Mouse (Mus musculus) common myeloid progenitor, adult 5-6 weeks (primary cell): Measurements from ENCODE around the gene Rnf220. TPM values are rescaled to one million over a fixed set of nuclear protein-coding genes. Genes with fewer than 3 reads are reported as not detected.
"Not testable (repeated sequence)": the region's sequence is repeated elsewhere in the genome, so short reads cannot be mapped to it uniquely, and the experiment has no call there.

Experiments used
- ATAC-seq: replicated peaks from 2 replicates; pipeline ENCODE4 v1.8.0; 2016; ENCODE audit warnings: low read depth, mild to moderate bottlenecking, moderate TSS enrichment, inconsistent platforms; ENCODE audit not compliant: poor library complexity, severe bottlenecking
- total RNA-seq: library from RNA; stranded (forward); fragments of 200-1000, 187-1606 nt; gene quantifications from 2 replicates; pipeline ENCODE4 v1.2.3, GENCODE M21; 2017

Gene Rnf220
- total RNA-seq, 1 experiment from 2014 or later: 86.4 TPM

GRCm38 (mm10) chr4:117279253-117279642 lies 217.6 kb downstream of the Rnf220 start:
- ATAC-seq: no peak

- no peak for ATAC-seq
These were observed 218.2 kb downstream of the Rnf220 start for GRCm38 (mm10) chr4:117278381-117279252.

DNA sequence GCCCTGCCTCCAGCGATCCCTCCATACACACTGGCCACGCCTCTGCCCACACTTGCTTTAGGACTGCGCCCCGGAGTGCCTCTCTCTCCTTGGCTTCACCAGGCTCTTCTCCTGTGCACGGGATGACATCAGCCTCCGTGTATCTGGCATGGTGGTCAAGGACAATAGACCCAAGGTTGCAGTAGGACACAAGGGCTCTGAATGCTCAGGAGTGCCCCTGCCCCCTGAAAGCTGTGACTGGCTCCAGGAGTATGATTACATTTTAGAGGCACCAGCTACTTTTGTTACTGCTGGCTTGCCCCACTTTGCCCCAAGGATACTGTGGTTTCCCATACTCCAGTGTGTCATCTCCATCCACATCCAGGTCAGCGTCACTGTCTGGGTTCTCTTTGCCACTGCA lies 219.2 kb downstream of the Rnf220 start:
- no peak for ATAC-seq

GRCm38 (mm10) chr4:117277021-117277420 lies 219.8 kb downstream of the Rnf220 start:
- no peak for ATAC-seq

GRCm38 (mm10) chr4:117276281-117276711 lies 220.6 kb downstream of the Rnf220 start:
- no peak for ATAC-seq

DNA sequence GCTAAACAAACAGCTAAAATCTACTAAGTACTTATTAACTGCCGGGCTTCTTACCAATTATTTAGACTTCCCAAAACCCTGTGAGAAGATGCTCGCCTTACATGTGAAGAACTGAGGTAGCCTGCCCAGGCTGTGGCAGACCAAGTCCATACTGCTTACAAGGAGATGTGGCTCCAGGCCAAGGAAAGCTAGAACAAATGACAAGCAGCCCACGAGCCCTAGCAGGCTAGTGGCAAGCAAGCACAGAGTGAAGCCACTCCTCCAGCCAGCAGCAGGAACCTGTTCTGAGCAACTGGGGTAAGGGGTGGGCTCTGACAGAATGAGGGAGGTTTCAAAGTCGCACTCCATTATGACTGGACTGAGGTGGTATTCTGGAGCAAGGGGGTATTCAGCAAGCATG lies 222.1 kb downstream of the Rnf220 start:
- ATAC-seq: no peak

DNA sequence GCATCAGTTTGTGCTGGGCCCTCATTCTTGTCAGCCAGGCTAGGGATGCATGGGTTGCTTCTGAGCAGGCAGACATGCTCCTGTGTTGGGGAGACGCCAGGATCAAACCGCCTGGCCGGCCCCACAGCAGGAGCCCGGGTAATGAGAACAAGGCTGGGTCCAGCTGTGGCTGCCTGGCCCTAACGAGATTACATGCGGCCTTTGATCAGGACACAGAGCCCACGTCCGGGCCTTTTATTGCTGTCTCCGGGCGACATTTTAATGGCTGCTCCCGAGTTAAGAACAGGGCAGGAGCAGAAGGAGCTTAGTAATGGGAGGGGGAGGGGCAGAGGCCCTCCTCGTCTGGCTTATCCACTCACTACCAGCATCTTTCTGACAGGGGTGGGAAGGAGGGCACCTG lies 224.4 kb downstream of the Rnf220 start:
- no peak for ATAC-seq

GRCm38 (mm10) chr4:117270278-117270677 lies 226.6 kb downstream of the Rnf220 start:
- peak; percentile 71 for ATAC-seq

DNA sequence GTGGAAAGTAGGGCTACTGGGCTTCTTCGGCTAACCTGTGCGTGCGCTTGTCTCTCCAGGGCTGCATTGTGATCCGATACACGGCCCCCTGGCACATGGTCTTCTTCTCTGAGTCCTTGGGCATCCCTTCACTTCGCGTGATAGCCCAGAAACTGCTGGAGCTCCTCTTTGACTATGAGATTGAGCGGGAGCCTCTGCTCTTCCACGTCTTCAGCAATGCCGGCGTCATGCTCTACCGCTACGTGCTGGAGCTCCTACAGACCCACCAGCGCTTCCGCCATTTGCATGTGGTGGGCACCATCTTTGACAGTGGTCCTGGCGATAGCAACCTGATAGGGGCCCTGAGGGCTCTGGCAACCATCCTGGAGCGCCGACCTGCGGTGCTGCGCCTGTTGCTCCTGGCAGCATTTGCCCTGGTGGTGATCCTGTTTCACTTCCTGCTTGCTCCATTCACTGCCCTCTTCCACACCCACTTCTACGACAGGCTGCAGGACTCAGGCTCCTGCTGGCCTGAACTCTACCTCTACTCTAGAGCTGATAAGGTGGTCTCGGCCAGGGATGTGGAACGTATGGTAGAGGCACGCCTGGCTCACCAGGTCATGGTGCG lies 228.9 kb downstream of the Rnf220 start:
- ATAC-seq: peak; percentile 35

DNA sequence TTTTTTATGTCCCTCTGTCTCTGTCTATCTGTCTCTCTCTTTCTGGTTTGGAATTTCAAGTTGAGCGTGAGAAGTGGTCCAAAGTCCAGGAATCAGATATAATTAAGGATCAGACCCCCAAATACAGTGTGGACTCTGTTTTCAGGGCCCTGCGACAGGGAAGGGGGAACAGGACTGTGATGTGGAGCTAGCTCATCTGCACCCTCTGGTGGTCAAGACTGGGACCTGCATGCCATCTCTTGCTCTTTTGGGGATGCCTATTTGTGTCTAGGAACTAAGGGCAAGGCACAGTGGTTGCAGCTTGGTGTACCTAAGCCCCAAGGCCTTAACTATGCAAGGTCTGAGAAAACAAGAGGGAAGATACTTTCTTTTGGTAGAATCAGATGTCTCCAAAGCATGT lies 229.6 kb downstream of the Rnf220 start:
- peak; percentile 66 for ATAC-seq

DNA sequence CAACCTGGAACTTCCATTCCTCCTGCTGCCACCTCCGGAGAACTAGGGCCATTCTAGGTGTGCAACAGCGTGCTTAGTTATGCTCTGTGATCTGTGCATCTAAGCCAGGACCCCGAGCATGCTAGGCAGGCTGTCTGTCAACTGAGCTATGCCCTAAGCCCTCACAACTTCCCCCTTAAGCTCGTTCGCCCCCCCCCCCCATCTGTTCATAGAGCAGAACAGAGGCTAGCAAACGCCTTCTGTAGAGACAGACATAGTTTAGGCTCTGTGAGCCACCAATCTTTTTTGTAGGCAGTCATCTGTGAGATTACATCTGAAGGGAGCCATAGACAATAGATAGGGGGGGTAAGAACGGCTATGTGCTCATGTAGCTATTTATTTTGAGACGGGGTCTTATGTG lies 233.9 kb downstream of the Rnf220 start:
- ATAC-seq: no peak

GRCm38 (mm10) chr4:117262101-117262913 lies 234.5 kb downstream of the Rnf220 start:
- ATAC-seq: no peak

DNA sequence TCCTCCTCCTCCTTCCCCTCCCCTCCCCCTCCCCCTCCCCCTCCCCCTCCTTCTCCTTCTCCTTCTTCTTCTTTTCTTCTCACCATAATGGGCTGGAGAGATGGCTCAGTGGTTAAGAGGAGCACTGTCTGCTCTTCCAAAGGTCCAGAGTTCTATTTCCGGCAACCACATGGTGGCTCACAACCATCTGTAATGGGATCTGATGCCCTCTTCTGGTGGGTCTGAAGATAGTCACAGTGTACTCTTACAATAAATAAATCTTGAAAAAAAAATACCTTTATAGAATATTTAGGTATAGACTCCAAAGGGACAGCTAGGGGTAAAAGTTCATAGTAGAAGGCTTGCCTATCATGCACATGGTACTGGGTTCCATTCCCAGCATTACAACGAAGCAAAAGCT lies 235.6 kb downstream of the Rnf220 start:
- no peak for ATAC-seq

GRCm38 (mm10) chr4:117259909-117260308 lies 236.9 kb downstream of the Rnf220 start:
- ATAC-seq: not testable (repeated sequence)

DNA sequence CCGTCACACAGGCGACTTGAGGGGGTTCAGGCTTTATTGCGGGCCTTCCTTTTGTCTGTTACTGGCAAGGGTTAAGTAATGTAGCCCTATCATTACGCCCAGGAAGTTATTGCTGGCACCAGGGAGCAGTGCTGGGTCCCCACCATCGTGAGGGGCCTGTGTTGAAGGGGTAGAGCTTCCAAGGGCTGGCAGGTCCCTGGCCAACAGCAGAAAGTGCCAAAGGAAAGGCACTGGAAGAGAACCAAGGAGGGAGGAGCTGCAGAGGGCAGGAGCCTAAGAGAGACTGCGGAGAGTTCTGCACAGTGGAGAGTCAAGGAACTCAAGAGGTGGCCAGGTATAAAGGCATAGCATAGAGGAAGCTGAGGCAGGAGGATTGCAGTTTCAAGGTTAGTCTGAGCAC lies 242.2 kb downstream of the Rnf220 start:
- no peak for ATAC-seq

DNA sequence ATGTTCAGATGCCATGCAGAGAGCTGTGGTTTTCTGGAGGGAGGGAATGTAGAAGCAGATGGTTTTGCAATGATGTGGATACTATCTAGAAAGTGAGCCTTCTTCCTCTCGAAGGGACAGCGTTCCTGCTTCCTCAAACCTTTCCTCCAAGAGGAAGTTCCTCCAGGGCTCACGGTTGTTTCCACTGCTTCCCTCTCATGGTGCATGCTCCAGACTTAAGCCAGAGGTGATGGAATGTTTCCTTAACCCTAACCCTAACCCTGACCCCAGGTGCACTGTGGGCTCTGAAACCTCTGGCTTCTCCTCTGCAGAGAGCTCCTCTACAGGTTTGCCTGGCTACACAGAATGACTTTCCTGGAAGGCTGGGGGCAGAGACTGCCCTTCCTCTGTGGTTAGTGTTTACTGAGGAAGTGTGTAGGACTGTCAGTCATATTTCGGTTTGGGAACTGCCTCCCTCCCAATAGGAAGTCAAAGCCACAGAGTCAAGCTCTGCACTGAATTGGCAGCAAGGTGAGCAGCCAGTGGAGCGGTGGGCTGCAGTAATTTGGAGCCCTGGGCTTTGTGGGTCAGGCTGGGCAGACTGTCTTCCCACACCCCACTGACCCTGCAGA lies 242.7 kb downstream of the Rnf220 start:
- ATAC-seq: peak; percentile 54

DNA sequence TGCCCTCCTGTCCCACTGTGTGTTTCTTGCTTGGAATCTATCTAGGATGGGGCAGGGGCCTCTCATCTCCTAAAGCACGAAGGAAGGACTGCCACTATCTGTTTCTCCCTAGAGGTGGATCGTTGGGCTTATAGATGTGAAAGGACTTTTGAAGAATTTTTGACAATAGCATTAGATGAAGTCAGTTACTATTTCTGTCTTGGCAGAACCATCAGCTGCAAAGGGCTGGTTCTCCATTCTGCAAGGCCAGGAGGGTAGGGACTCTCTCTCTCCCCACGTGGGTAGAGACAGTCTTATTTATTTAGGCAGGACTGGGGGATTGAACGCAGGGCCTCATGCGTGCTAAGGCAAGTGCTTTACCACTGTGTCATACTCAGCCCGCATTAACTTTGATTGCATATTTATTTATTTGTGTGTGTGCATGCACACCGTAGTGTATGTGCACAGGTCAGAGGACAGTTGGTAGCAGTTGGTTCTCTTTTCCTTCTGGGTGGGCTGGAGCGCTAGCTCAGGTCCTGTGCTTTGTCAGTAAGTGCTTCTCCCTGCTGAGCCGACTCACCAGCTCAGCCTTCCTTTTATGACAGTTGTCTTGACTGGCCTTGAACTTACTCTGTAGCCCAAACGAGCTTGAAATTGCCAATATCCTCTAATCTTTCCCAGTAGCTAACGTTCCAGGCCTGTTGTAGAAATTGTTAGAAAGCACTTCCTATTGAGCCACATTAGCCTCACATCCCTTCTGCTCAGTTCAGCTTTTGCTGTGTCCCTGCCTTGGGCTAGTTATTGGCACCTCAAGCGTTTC lies 243.4 kb downstream of the Rnf220 start:
- ATAC-seq: no peak

DNA sequence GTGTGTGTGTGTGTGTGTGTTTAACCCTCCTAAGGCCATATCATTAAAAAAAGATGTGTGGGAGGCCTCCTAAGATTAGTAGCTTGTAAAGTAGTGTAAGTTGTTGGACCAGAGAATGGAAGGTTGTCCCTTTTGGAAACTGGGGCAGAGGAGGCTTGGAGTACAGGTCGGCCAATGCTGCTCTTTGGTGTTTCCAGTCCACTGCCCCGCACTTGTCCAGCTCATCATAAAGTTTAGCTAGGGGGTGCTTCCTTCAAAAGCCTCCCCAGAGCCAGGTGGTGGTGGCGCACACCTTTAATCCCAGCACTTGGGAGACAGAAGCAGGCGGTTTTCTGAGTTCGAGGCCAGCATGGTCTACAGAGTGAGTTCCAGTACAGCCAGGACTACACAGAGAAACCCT lies 244.1 kb downstream of the Rnf220 start:
- ATAC-seq: no peak

DNA sequence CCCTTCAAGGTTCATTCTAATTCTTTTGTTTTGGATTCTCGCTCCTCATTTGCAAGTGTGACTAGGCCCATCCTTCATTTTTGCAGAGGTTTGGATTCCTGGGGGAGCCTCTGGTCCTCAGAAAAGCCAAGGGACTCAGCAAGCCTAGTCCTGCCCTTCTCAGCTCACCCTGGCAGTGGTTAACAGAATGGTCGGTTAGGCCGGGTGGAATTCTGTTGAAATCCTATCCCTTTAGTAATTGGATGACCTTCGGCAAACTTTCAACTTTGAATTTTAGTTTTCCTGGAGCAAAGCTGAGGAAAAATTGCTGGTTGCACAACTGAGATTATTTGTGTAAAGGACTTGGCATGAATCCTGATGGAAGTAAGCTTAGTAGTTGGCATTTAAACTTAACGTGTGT lies 244.5 kb downstream of the Rnf220 start:
- ATAC-seq: no peak
